Mouse (Mus musculus) adrenal gland, adult 2 months (tissue): ENCODE data around the gene Zfp423. TPM values are rescaled to one million over a fixed set of nuclear protein-coding genes. Genes with fewer than 3 reads are reported as not detected.

Experiments
- DNase-seq: peaks from one replicate; pipeline ENCODE4 v3.0.0; 2021
- polyA plus RNA-seq: library from polyadenylated mRNA; depleted of rRNA; stranded (reverse); fragments of >200 nt; gene quantifications from 2 replicates; pipeline ENCODE4 v1.2.3, GENCODE M21; 2012
- total RNA-seq, 2 experiments: library from RNA; stranded (reverse); gene quantifications; 2 replicates each; pipeline ENCODE4 v1.2.3; 2021

Gene Zfp423
- total and polyA plus RNA-seq, 3 experiments, result 17.5 to 28.1 (median 21.4) TPM

DNA sequence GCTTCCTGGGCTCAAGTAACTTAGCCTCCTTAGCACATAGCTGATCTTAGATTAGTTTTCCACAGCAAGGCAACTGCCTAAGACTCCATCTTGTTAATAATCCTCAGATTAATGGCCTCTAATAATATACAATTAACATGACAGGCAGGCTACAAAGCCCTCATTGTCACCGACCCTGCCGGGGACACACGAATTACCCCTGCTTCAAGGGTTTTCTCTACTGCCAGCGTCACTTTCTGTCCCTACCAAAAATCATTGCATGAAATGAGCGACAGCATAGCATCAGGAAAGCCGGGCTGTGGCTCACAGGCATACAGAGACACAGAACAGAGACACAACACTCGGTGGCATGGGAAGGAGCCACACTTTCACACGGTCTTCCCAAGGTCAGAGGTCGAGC, 262.3 kb downstream of the Zfp423 start:
- no peak for DNase-seq

GRCm38 (mm10) chr8:87693741-87694140, 265.7 kb downstream of the Zfp423 start:
- no peak for DNase-seq

GRCm38 (mm10) chr8:87690100-87691095, 269.0 kb downstream of the Zfp423 start:
- peak; percentile 78 for DNase-seq

DNA sequence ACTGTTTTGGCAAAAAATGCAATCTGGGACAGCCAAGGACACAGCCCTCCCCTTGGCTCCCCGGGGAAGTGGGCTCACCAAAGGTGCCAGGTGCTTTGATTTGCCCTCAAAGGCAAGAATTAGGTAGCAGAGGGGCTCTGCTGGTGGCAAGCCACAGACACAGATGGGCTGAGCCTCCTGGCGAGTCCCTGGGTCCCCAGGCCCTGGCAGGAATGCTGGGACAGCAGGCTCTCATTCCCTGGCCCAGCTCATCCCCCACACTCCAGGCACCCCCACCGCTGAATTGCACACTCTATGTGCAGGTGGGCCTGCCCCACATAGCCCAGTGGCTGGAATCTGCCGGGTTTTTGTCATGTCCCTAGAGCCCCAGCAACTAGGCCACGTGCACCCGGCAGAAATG, 270.2 kb downstream of the Zfp423 start:
- no peak for DNase-seq

DNA sequence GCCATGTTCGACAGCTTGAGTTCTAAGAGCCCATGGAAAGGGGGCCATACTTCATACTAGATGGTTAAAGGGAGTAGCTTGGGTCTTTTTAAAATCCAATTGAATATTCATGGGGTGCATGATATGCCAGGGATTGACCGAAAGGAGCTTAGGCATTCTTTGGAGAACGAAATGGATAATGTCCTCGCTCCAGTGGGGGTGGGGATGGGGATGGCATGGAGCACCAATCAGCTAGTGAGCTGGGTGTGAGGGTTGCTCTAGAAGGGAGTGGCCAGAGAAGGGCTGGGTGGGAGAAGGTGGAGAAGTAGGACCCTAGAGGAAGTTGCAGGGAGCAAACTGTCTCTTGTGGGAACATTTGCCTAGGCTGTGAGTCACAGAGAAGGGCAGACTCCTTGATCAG, 271.0 kb downstream of the Zfp423 start:
- DNase-seq, result no peak

DNA sequence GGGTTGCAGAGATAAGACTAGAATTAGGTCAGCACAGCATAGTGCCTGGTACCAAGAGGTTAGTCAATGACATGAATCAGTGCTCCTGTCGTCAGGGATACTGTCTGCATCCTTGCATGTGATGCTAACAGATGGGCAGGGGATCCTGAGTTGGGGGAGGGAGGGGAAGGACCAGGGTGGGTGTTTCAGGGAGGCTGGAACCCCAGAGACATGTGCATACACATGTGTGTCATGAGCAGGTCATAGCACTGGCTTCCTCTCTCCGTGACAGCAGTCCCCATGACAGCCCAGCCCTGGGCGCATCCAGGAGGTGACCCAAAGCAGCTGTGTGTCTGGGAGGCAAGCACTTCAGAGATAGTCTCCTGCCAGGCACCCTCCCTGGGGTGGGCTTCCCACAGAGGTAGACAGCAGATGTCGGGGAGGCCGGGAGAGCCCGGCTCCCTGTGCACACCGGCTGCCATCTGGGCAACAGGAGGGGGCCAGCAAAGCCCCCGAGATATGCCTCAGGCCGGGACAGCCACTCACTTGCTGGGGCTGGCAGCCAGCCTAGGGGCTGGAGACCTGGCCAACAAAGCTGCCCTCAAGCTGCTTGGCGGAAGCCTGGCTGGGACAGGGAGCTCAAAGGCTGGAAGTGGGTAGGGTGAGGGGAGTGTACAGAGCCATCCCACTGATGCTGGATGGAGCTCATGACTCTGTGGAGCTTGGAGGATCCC, 272.3 kb downstream of the Zfp423 start:
- no peak for DNase-seq

- no peak for DNase-seq
Measured at GRCm38 (mm10) chr8:87686026-87686425, 273.4 kb downstream of the Zfp423 start.

DNA sequence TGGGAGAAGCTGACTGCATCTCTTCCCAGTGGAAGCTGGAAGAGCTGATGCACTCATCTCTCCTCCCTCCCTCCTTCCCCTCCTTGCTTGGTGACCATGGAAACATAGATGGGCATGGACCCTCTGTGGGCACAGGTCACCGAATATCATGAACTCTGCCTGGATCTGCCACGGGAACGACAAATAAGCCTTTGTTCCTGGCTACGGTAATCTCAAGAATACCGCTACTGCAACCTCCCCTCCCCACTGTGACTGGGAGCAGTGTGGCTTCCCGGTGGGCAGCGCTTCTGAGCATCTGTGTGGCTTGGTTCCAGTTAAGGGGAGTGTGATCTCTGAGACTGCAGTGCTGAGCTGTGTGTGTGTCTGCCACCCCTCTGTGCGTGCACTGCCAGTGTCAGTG, 274.0 kb downstream of the Zfp423 start:
- DNase-seq, result no peak

GRCm38 (mm10) chr8:87682066-87682465, 277.3 kb downstream of the Zfp423 start:
- no peak for DNase-seq

DNA sequence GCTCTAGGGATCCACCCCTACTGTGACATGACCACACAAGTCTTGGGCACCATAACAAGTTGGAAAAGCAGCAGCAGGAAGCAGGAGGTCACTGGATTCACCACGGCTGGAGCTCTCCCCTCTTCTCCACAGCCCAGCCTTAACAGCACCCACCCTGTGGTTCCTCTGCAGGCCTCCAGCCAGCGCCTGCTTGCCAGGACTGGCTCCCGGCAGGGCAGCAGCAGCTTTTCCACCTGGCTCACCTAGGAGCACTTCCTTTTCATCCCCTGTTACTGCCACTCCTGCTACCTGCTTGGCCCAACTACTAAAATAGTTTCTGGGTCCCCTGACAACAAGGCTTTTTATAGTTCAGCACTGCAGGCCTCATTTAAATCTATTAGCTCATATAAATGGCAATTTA, 279.4 kb downstream of the Zfp423 start:
- no peak for DNase-seq

DNA sequence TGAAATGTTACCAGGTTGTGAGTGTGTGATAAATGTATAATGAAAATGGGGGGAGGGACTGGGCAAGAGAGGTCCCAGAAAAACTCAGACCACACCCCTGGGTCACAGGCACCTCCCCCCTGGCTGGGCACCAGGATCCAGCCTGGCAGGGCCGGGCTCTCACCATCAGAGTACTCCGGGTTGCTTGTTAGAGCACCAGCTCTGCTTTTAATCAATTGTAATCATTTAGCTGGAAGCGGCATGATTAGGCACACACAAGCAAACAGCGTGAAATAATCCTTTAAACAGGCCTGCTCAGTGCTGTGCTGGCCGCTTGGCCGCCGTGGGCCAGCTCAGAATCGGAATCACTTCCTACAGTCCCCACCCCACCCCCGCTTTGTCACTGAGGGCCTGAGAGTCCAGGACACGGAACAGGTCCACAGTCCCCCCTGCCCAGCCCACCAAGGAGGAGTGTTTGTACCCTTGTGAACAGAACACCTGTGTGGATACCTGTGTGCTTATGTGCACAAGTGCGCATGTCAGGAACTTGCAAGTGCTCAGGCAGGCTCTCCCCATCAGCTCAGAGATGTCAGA, 279.9 kb downstream of the Zfp423 start:
- no peak for DNase-seq

DNA sequence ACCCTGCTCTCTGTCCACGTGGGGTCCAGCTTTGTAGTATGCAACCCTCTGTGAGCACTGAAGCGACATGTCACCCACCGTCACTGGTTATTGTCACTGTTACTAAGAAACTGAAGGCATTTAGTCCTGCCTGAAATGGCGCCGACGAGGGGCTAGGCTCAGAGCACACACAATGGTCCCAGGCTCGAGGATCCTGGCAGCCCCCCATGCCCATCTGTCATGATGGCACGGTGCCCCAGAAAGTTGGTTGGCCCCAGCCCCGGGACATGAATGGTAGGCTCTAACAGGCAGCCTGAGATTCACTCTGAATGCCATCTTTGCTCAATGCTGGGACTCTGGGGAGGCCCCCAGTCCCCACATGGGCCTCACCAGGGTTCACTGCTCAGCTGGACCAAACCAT, 284.0 kb downstream of the Zfp423 start:
- DNase-seq, result no peak

GRCm38 (mm10) chr8:87674157-87674556, 285.2 kb downstream of the Zfp423 start:
- DNase-seq, result no peak

GRCm38 (mm10) chr8:87672214-87672613, 287.2 kb downstream of the Zfp423 start:
- no peak for DNase-seq

GRCm38 (mm10) chr8:87671209-87671970, 288.0 kb downstream of the Zfp423 start:
- no peak for DNase-seq

DNA sequence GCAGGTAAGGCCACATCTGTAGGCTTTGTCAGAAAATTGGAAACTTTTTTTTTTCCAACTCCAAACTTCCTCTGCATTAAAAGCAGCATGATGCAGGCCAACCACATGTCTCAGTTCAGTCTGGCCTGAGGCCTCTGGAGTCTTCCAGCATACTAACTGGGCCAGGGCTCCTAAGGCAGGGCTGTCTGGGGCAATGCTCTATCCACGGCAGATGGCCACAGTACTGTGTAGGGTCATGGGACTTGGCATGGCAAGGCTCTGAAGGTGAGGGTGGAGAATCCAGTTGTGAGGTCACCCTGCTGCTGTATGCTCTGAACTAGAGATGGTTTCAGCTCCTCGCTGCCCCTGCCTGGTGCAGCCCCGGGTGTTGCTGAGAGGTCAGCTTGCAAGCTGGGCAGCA, 289.2 kb downstream of the Zfp423 start:
- DNase-seq, result no peak

- DNase-seq, result no peak
Measured at GRCm38 (mm10) chr8:87668736-87669135, 290.7 kb downstream of the Zfp423 start.

DNA sequence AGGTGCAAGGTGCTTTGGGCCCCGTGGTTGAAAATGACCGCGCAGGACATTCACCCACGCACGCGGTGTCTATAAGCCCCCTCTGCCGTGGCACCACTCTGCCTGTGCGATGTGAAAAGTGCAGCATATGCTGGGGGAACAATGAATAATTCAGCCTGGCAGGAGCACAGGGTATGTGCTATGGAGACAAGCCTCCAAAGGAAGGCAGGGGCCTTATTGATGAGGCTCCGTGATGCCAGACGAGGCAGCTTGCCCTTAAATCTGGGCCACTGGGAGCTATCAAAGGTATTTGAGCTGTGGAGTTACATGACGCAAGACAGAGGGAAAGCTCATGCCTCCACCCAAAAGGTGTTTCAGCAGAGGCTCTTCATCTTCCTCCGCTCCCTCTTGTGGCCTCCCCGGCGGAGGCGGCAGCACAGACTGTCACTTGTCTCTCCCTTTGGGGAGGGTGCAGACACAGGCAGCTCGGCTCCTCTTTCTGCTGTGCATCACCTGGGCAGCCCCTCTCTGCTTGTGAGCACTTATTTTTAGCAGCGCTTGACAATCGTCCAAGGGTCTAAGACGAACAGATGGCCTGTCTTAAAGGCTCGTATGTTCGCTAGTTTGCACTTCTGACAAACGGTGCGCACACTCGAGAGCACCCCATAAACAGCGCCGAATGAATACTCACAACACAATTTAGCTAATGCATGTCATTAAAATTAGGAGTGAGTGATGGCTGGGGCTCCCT, 291.3 kb downstream of the Zfp423 start:
- no peak for DNase-seq

GRCm38 (mm10) chr8:87667297-87667696, 292.1 kb downstream of the Zfp423 start:
- DNase-seq, result no peak

DNA sequence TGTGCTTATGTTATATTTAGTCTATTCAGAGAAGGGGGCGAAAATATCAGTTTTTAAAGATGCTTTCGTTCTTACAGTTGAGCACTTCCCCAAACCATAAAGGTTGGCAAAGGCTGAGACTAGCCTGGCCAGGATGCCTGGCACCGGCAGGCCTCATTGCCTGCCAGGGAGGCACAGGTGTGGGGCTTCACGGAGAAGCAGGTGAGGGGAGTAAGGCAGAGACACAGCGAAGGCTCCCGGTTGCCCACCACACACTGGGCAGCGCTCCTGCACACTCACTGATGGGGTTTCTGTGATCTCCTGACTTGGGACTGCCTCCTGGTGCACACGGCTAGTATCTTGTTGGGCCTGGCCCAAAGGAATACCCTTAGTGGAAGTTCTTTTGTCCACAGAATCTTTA, 294.1 kb downstream of the Zfp423 start:
- DNase-seq, result no peak

- DNase-seq, result no peak
Measured at GRCm38 (mm10) chr8:87664217-87664509, 295.2 kb downstream of the Zfp423 start.
